Mouse (Mus musculus) intestine, embryonic 15.5 days (tissue): ENCODE results near the gene Mtx1. TPM values are rescaled to one million over a fixed set of nuclear protein-coding genes. Genes with fewer than 3 reads are reported as not detected.
"Not testable (repeated sequence)": the region's sequence is repeated elsewhere in the genome, so short reads cannot be mapped to it uniquely, and the experiment has no call there.

Experiments
- ATAC-seq: fragments of 200-750 bp; cut with Nextera tagmentation; 2 replicates; pipeline ENCODE4 v1.8.0; 2017; ENCODE audit warnings: moderate TSS enrichment, moderate library complexity
- H3K27ac ChIP-seq: fragments of 300-500 bp; sonication (generic); 2 replicates; pipeline ENCODE4 v1.5.1; 2015; ENCODE audit warnings: mild to moderate bottlenecking, inconsistent platforms
- H3K27me3 ChIP-seq: fragments of 300-500 bp; sonication (generic); replicated peaks from 2 replicates; pipeline ENCODE4 v1.6.1; 2015; ENCODE audit warnings: inconsistent platforms
- H3K36me3 ChIP-seq: fragments of 300-500 bp; sonication (generic); 2 replicates; pipeline ENCODE4 v1.6.1; 2015; ENCODE audit warnings: inconsistent platforms
- H3K4me1 ChIP-seq: fragments of 300-500 bp; sonication (generic); replicated peaks from 2 replicates; pipeline ENCODE4 v1.6.1; 2015; ENCODE audit warnings: inconsistent platforms
- H3K4me2 ChIP-seq: fragments of 300-500 bp; sonication (generic); replicated peaks from 2 replicates; pipeline ENCODE4 v1.6.1; 2015; ENCODE audit warnings: mild to moderate bottlenecking, inconsistent platforms
- H3K4me3 ChIP-seq: fragments of 300-500 bp; sonication (generic); replicated peaks from 2 replicates; pipeline ENCODE4 v1.5.1; 2015; ENCODE audit warnings: inconsistent platforms
- H3K9ac ChIP-seq: fragments of 300-500 bp; sonication (generic); 2 replicates; pipeline ENCODE4 v1.6.1; 2015; ENCODE audit warnings: inconsistent platforms
- H3K9me3 ChIP-seq: fragments of 300-500 bp; sonication (generic); 2 replicates; pipeline ENCODE4 v1.6.1; 2016; ENCODE audit warnings: inconsistent platforms
- WGBS: fragments of 180-500 bp; shearing (Covaris S2); methylation state at CpG from one replicate; pipeline ENCODE4 v1.1.7; 2015; 5-methylcytosine and 5-hydroxymethylcytosine counted together
- polyA plus RNA-seq: library from polyadenylated mRNA; unstranded; fragments of >200 nt; fragmentation: Nextera tagmentation; extraction: Ambion mirVana; gene quantifications from 2 replicates; pipeline ENCODE4 v1.2.1, GENCODE M21; 2015

The Mtx1 gene
- polyA plus RNA-seq, 1 experiment from 2014 or later, result 214 TPM

DNA sequence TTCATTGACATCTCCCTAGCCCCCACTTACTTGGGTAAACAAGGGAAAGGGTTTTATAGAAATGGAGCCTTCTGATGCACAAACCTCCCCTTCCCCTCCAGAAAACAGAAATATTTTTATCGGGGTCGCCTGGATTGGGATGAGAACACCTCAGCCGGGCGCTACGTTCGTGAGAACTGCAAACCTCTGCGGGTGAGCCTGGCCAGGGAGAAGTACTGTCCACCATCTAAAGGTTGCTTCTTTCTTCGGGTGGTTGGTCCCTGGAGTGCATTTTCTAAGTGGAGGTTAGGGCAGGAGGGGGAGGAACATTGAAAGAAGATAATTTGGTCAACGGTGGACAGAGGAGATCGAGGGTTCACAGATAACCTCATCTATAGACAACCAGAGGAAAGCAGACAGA, 51.3 kb downstream of the Mtx1 start:
- Histone ChIP-seq H3K4me2 (no peak overlapping the region), H3K36me3 (peaks cover 44% of the 10 kb centered on the region), H3K4me3 (no peak overlapping the region), H3K27ac (no peak overlapping the region), H3K9ac (no peak overlapping the region), H3K4me1 (peaks cover 6% of the 10 kb centered on the region), H3K27me3 (no peaks in the 10 kb centered on the region), H3K9me3 (no peaks in the 10 kb centered on the region)
- no peak for ATAC-seq
- WGBS, result 89% methylated on average over 10 of the region's 10 CpGs

DNA sequence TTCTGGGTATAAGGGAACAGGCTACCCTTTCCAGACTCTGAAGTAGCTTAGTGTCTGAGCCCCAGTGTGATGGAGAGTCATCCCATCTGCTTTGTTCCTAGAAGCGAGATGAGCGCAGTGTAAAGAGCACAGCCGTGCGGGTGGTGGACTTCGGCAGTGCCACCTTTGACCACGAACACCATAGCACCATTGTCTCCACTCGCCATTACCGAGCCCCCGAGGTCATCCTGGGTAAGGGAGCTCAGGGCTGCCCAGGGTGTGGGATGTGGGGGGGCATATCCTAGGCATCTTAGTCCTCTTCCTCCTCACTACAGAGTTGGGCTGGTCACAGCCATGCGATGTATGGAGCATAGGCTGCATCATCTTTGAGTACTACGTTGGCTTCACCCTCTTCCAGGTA, 52.0 kb downstream of the Mtx1 start:
- Histone ChIP-seq H3K9me3 (no peaks in the 10 kb centered on the region), H3K4me2 (no peak overlapping the region), H3K27ac (no peak overlapping the region), H3K27me3 (no peaks in the 10 kb centered on the region), H3K4me3 (no peak overlapping the region), H3K36me3 (peaks cover 48% of the 10 kb centered on the region), H3K9ac (no peak overlapping the region), H3K4me1 (peaks cover 6% of the 10 kb centered on the region)
- ATAC-seq, result no peak
- 87% methylated on average over 11 of the region's 11 CpGs for WGBS

DNA sequence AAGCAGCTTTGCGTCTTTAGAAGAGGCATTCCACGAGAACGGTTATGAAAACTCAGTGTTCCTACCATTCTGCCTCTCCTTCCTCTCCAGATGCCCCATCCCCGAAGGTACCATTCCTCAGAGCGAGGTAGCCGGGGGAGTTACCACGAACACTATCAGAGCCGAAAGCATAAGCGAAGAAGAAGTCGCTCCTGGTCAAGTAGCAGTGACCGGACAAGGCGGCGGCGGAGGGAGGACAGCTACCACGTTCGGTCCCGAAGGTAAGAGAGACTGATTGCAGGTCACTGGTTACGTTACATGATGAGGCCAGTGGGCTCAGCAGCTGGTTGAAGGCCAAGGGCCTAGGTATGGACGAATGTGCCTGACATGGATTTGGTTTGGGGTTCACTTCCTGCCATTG, 59.9 kb downstream of the Mtx1 start:
- 94% methylated on average over 19 of the region's 19 CpGs for WGBS
- ATAC-seq, result no peak

DNA sequence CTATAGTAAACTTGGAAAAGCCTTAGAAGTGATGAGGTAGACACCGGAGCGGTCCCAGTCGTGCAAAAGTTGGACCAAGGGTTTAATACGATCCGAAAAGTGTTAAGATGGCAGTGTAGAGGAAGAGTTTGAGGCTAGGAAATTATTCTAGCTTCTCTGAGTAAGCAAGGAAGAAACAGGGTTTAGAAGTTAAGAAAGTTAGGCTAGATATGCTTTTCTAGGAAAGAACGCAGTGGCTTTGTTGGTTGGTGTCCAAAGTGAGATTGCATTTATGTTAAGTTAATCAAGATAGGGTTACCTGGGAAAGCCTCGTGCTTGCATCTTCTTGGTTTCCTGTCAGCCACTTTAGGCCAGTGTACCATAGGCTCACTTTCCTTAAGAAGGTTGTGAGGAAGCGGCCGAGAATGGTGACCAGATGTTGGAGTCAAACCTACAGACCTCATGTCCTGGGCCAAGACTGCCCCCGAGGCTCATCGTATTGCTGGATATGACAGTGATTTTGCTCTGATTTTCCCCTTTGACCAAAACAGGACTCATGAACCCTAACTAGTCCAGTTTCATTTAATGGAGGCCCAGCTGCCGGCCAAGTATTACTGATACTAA, 61.5 kb downstream of the Mtx1 start:
- peaks cover 27% of the 10 kb centered on the region for H3K36me3 ChIP-seq
- no peaks in the 10 kb centered on the region for H3K9me3 ChIP-seq
- WGBS, result 14% methylated on average over 12 of the region's 12 CpGs
- peak overlapping the region; percentile 97 for H3K27ac ChIP-seq
- no peaks in the 10 kb centered on the region for H3K27me3 ChIP-seq
- H3K4me1 ChIP-seq, result peaks cover 17% of the 10 kb centered on the region
- peak overlapping the region; percentile 69 for H3K4me2 ChIP-seq
- peak overlapping the region; percentile 91 for H3K4me3 ChIP-seq
- peak overlapping the region; percentile 98 for H3K9ac ChIP-seq
- ATAC-seq, result no peak

More for the DNA sequence above, 59.9 kb downstream of the Mtx1 start:
- H3K9me3 ChIP-seq, result no peaks in the 10 kb centered on the region
- H3K27ac ChIP-seq, result no peak overlapping the region
- H3K36me3 ChIP-seq, result peaks cover 32% of the 10 kb centered on the region
- H3K4me3 ChIP-seq, result no peak overlapping the region
- H3K27me3 ChIP-seq, result no peaks in the 10 kb centered on the region
- H3K9ac ChIP-seq, result no peak overlapping the region
- peaks cover 16% of the 10 kb centered on the region for H3K4me1 ChIP-seq
- H3K4me2 ChIP-seq, result no peak overlapping the region

DNA sequence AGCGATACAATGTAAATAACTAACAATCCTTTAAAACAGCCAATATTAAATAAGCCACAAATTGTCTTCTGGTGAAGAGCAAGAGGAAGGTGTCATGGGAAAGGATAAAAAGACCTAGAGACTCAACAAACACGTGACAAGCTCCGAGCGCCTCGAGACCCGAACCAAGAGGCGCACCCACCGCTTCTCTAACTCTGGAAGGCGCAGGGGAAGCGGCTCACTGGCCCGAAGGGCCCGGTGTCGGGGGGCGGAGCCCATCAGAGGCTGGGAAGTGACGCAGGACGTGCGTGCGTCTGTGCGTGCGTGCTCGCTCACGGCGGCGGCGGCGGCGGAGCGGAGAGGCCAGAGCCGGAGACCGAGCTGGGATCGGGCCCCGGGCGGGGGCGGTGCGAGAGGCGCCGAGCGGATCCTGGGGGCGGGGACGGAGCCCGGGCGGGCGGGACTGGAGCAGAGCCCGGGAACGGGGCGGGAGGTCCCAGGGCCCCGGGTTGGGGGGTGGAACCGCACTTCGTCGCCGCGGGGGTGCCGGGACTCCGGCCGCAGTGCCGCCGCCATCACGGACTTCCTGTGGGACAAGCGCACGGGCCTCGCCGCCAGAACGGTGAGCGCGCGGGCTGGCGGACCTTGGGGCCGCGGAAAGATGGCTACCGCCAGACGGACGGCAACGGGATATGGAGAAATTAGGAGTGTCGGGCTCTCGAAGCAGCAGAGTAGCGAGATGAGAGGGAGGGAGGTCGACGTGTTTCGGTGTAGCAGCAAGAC, 62.2 kb downstream of the Mtx1 start, which contains the start of gene Clk2:
TSS of gene Clk2 (plus strand) at position 290 of the 762 bp plus-strand sequence.
- peaks cover 24% of the 10 kb centered on the region for H3K4me1 ChIP-seq
- H3K4me2 ChIP-seq, result peak within 1 kb of the TSS; percentile 69
- H3K36me3 ChIP-seq, result peaks cover 20% of the 10 kb centered on the region
- peak; percentile 99 for ATAC-seq
- WGBS, result under 1% methylated on average over 74 of the region's 79 CpGs
- H3K27ac ChIP-seq, result peak within 1 kb of the TSS; percentile 97
- H3K27me3 ChIP-seq, result no peaks in the 10 kb centered on the region
- H3K9me3 ChIP-seq, result no peaks in the 10 kb centered on the region
- H3K9ac ChIP-seq, result peak within 1 kb of the TSS; percentile 98
- peak within 1 kb of the TSS; percentile 91 for H3K4me3 ChIP-seq

DNA sequence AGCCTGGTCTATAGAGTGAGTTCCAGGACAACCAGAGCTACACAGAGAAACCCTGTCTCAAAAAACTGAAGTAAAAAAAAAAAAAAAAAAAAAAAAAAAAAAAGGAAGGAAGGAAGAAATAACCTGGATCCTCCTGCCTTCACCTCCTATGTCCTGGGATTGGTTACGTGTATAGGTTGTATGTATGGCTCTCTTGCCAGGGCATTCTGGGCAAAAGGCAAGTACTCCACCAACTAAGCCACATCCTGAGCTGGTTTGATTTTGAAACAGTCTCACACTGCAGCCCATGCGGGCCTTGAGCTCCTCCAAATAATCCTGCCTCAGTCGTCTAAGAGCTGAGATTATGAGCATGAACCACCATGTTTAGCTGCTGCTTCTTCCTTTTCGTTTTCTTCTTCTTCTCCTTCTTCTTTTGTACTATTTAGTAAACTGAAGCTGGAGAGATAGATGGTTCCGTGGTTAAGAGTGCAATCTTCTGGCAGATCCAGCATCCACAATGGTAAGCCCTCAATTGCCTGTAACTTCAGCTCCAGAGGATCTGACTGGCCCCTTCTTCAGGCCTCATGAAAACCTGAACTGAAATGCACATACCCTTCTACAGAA, 63.1 kb downstream of the Mtx1 start:
- H3K9me3 ChIP-seq, result no peaks in the 10 kb centered on the region
- H3K4me2 ChIP-seq, result peak overlapping the region; percentile 69
- H3K9ac ChIP-seq, result peak overlapping the region; percentile 98; the same call in 1 of the 2 replicates
- H3K27ac ChIP-seq, result 0 out of 2 replicates have a peak overlapping the region, but pooled peaks have one; percentile 97
- H3K4me3 ChIP-seq, result peak overlapping the region; percentile 91; the same call in 1 of the 2 replicates
- peaks cover 11% of the 10 kb centered on the region for H3K36me3 ChIP-seq
- H3K27me3 ChIP-seq, result no peaks in the 10 kb centered on the region
- WGBS, result 71% methylated on average over 5 of the region's 5 CpGs
- peaks cover 29% of the 10 kb centered on the region for H3K4me1 ChIP-seq
- no peak for ATAC-seq

DNA sequence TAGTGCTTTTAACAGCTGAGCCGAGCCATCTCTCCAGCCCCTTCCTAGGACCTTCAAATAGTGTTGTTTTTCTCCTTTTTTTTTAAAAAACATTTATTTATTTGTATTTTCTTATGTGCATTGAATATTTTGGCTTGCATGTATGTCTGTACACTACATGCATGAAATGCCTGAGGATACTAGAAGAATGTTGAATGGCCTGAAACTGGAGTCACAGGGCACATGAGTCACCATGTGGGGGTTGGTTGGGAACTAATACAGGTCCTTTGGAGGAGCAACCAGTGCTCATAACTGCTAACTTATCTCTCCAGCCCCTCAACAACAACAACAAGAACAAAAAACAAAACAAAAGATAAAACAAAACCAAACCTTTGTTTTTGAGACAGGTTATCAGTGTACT, 63.8 kb downstream of the Mtx1 start:
- H3K36me3 ChIP-seq, result peaks cover 5% of the 10 kb centered on the region; the same call in 1 of the 2 replicates
- no peak overlapping the region for H3K27ac ChIP-seq
- no peak overlapping the region for H3K4me3 ChIP-seq
- H3K9me3 ChIP-seq, result no peaks in the 10 kb centered on the region
- H3K4me1 ChIP-seq, result peaks cover 31% of the 10 kb centered on the region
- ATAC-seq, result no peak
- H3K9ac ChIP-seq, result no peak overlapping the region
- 87% methylated on average over 1 of the region's 1 CpGs for WGBS
- no peak overlapping the region for H3K4me2 ChIP-seq
- H3K27me3 ChIP-seq, result no peaks in the 10 kb centered on the region

DNA sequence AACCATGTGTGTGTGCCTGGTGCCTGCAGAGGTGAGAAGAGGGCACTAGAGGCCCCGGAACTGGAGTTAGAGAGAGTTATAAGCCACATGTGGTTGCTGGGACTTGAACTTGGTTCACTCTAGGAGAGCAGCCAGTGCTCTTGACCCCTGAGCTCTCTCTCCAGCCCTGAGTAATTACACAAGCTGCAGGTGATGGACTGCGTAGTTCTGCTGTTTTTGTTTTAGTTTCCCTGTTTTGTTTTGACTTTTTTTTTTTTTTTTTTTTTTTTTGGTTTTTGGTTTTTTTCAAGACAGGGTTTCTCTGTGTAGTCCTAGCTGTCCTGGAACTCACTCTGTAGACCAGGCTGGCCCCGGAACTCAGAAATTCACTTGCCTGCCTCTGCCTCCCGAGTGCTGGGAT, 65.1 kb downstream of the Mtx1 start:
- Histone ChIP-seq H3K4me2 (no peak overlapping the region), H3K9ac (no peak overlapping the region), H3K27me3 (no peaks in the 10 kb centered on the region), H3K4me3 (no peak overlapping the region), H3K27ac (no peak overlapping the region), H3K36me3 (no peaks in the 10 kb centered on the region), H3K4me1 (peaks cover 31% of the 10 kb centered on the region), H3K9me3 (no peaks in the 10 kb centered on the region)
- no peak for ATAC-seq
- WGBS, result 78% methylated on average over 4 of the region's 4 CpGs

DNA sequence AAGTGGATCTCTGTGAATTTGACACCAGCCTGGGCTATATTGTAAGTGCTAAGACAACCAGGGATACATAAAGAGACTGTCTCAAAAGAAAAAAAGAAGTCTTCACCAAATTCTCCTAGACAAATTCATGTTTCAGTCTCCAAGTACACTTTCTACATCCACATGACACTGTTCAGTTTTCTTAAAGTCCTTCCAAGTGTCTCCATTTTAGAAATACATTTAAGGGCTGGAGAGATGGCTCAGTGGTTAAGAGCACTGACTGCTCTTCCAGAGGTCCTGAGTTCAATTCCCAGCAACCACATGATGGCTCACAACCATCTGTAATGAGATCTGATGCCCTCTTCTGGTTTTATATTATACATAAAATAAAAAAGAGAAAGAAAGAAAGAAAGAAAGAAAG, 65.7 kb downstream of the Mtx1 start:
- H3K9me3 ChIP-seq, H3K9ac ChIP-seq, ATAC-seq, H3K4me3 ChIP-seq, H3K27me3 ChIP-seq, H3K4me2 ChIP-seq, H3K36me3 ChIP-seq, H3K27ac ChIP-seq: not testable (repeated sequence)
- H3K4me1 ChIP-seq, result peaks cover 28% of the 10 kb centered on the region

DNA sequence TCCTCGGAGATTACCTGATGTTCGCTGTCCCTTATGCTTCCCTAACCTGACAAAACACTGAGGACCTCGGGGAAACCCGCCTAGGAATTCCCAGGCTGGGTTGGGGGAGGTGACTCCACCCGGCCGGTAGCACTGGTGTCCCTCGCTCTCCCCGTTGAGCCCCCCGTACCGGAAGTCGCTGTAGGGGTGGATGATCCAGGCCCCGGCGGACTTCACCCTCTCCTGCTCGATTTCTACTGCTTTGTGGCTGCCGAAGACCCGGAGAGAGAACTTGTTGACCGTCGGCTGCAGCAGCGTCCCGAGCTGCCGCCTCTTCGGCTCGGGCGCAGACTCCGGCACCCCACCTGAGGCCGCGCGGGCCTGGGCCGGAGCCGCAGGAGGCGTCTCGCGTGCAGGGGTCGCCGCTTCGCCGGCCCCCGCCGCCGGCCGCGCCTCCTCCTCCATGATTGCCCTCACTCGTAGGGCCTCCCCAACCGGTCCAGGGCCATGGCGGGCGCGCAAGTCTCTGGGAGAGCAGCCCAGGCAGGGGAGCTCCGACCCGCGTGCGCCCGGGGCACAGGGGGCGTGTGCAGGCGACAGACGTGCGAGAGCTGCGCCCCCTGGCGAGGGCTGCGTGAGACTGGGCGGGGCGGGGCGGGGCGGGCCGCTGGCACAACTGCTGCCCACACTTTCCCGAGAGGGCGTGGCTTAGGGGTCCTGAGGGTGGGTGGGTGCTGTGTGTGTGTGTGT, 67.1 kb downstream of the Mtx1 start, which contains the start of gene Hcn3:
TSS of gene Hcn3 (minus strand) at position 581 of the 729 bp plus-strand sequence.
- H3K4me3 ChIP-seq, result peak within 1 kb of the TSS; percentile 63
- H3K9ac ChIP-seq, result peak within 1 kb of the TSS; percentile 47
- H3K4me1 ChIP-seq, result peaks cover 20% of the 10 kb centered on the region
- H3K36me3 ChIP-seq, result no peaks in the 10 kb centered on the region
- H3K27me3 ChIP-seq, result no peaks in the 10 kb centered on the region
- ATAC-seq, result peak; percentile 72
- under 1% methylated on average over 66 of the region's 66 CpGs for WGBS
- no peaks in the 10 kb centered on the region for H3K9me3 ChIP-seq
- H3K4me2 ChIP-seq, result peak within 1 kb of the TSS; percentile 100
- H3K27ac ChIP-seq, result no peak within 1 kb of the TSS

DNA sequence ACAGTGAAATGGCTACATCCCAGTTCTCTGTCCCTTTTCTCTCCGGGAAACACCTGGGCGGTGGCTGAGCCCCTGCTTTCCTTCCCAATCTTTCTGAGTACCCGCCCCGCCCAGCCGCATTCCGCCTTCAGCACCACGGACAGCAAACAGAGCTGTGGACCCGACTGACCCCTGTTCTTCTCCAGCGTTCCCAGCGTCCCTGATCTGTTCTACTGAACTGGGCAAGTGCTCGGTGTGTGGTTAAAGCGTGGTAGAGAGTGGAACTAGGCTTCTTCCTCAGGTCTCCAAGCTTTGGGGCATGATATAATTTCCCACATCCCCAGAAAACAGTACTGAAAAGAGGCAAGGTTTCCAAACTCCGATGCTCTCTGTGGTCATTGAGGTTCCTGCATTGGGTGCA, 67.7 kb downstream of the Mtx1 start:
- Histone ChIP-seq H3K4me2 (peak overlapping the region; percentile 100), H3K9ac (no peak overlapping the region), H3K9me3 (no peaks in the 10 kb centered on the region), H3K27me3 (no peaks in the 10 kb centered on the region), H3K4me3 (peak overlapping the region; percentile 63), H3K4me1 (peaks cover 20% of the 10 kb centered on the region), H3K36me3 (no peaks in the 10 kb centered on the region), H3K27ac (no peak overlapping the region)
- peak; percentile 39 for ATAC-seq
- 2% methylated on average over 13 of the region's 13 CpGs for WGBS
